Mouse (Mus musculus) embryonic fibroblast, embryonic 13.5 days (primary cell): ENCODE data around the gene Pgls.

Experiments used
- CTCF ChIP-seq: IDR thresholded peaks from 2 replicates; pipeline ENCODE4 v1.5.1; 2011; ENCODE audit warnings: mild to moderate bottlenecking, control low read depth, low read length, moderate library complexity, borderline replicate concordance; ENCODE audit not compliant: insufficient read depth
- POLR2A ChIP-seq: IDR thresholded peaks from 2 replicates; pipeline ENCODE4 v1.6.1; 2011; ENCODE audit warnings: low read depth, mild to moderate bottlenecking, control low read depth, low read length, moderate library complexity

DNA sequence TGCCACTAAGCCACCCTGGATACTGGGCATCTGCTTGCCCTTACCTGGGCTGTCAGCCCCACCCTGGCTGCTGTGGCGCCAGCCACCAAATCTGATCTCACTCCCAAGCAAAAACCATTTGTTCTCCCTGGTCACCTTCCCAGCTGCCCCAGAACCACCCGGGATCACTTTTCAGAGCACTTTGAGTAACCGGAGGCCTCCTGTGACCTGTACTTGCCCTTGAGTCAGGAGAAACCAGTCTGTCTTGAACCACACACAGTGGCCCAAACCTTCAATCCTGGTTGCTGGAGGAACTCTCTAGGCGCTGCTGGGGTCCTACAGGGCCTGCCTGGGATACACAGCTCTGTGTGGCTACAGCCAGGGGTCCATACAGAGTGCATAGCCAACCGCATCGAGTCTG, 39.2 kb upstream of the Pgls start:
- TF ChIP-seq POLR2A (no peak), CTCF (no peak)
